Mouse (Mus musculus): ENCODE data around the gene Atn1. TPM values are rescaled to one million over a fixed set of nuclear protein-coding genes. Genes with fewer than 3 reads are reported as not detected.

Atn1 gene
- total and polyA plus RNA-seq, 3 experiments, result 1.6 to 43.2 TPM; not detected in 1

DNA sequence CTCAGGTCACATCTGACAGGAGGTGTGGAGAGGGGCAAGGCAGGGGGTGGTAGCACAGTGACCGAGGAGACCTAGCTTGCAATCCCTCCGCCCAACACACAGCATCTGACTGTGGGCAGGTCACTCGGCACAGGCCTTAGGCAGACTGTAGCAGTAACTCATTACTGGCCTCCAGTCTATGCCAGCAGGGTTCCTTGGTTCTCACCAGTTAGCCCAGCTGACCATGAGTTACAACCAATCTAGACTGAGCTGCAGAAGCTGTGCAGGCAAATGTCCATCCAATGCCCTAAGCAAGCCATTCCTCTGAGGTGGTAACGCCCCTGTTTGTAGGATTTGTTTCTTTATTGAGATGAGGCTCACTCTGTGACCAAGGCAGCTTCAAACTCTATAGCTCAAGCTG lies 57.0 kb downstream of the Atn1 start:
- Histone ChIP-seq H3K9ac (ENCODE audit: control insufficient read depth, low read depth, low read length, poor library complexity, severe bottlenecking) (no peak overlapping the region), H3K4me1 (ENCODE audit: control insufficient read depth in 1 of 2, insufficient read depth in 2 of 2, low read length in 2 of 2) (peaks cover 0 to 4% of the 10 kb centered on the region in 2 experiments; a peak in 2 of 4 replicates), H3K4me3 (ENCODE audit: control insufficient read depth in 1 of 2, insufficient read depth in 1 of 2, low read depth in 2 of 2, low read length in 2 of 2) (no peak overlapping the region), H3K36me3 (ENCODE audit: control insufficient read depth in 1 of 2, insufficient read depth in 2 of 2, low read length in 2 of 2) (peaks cover 8 to 14% of the 10 kb centered on the region in 2 experiments), H3K79me2 (ENCODE audit: control insufficient read depth, insufficient read depth, low read length, poor library complexity) (no peaks in the 10 kb centered on the region), H3K27ac (ENCODE audit: control insufficient read depth, low read depth, low read length) (no peak overlapping the region), H3K27me3 (ENCODE audit: control insufficient read depth in 1 of 2, insufficient read depth in 2 of 2, low read length in 2 of 2) (no peaks in the 10 kb centered on the region), H3K9me3 (replicated peaks; ENCODE audit: insufficient read depth, low read length) (no peaks in the 10 kb centered on the region)
- no peak for TF ChIP-seq HCFC1 (IDR thresholded peaks at IDR 0.05; ENCODE audit: low read depth, low read length)
- no peak for TF ChIP-seq USF2 (IDR thresholded peaks at IDR 0.05; ENCODE audit: borderline replicate concordance in 1 of 2, insufficient read depth in 1 of 2, low read depth in 1 of 2, low read length in 2 of 2)
- TF ChIP-seq MXI1 (IDR thresholded peaks at IDR 0.05; ENCODE audit: low read depth, low read length), result no peak
- no peak for TF ChIP-seq TAL1 (IDR thresholded peaks at IDR 0.05; ENCODE audit: low read length)
- TF ChIP-seq UBTF (IDR thresholded peaks at IDR 0.05; ENCODE audit: borderline replicate concordance, insufficient read depth, low read depth, low read length), result no peak
- no peak for TF ChIP-seq KAT2A (conservative IDR thresholded peaks at IDR 0.05; ENCODE audit: low read depth, low read length)
- no peak for TF ChIP-seq ETS1 (IDR thresholded peaks at IDR 0.05; ENCODE audit: low read depth, low read length)
- no peak for TF ChIP-seq JUND (IDR thresholded peaks at IDR 0.05; ENCODE audit: low read depth, low read length)
- TF ChIP-seq ZKSCAN1 (IDR thresholded peaks at IDR 0.05; ENCODE audit: low read depth, low read length), result no peak
- no peak for TF ChIP-seq RAD21 (IDR thresholded peaks at IDR 0.05; ENCODE audit: low read depth, low read length)
- no peak for TF ChIP-seq MEF2A (IDR thresholded peaks at IDR 0.05; ENCODE audit: extremely low read depth, insufficient replicate concordance, low read depth, low read length, poor library complexity, severe bottlenecking)
- no peak for TF ChIP-seq GABPA (IDR thresholded peaks at IDR 0.05; ENCODE audit: low read depth, low read length)
- no peak for TF ChIP-seq POLR2A (IDR thresholded peaks at IDR 0.05; ENCODE audit: control insufficient read depth in 1 of 2, insufficient read depth in 1 of 2, low read depth in 1 of 2, low read length in 2 of 2, poor library complexity in 1 of 2)
- TF ChIP-seq ELF1 (IDR thresholded peaks at IDR 0.05; ENCODE audit: low read depth, low read length), result no peak
- no peak for TF ChIP-seq EP300 (IDR thresholded peaks at IDR 0.05; ENCODE audit: low read depth in 1 of 2, low read length in 2 of 2)
- no peak for TF ChIP-seq GATA1 (IDR thresholded peaks at IDR 0.05; ENCODE audit: low read depth, low read length)
- TF ChIP-seq POLR2AphosphoS5 (IDR thresholded peaks at IDR 0.05; ENCODE audit: borderline replicate concordance, low read depth, low read length), result no peak
- no peak for TF ChIP-seq NELFE (IDR thresholded peaks at IDR 0.05; ENCODE audit: low read depth, low read length)
- TF ChIP-seq USF1 (IDR thresholded peaks at IDR 0.05; ENCODE audit: low read depth, low read length), result no peak
- no peak for TF ChIP-seq MYC (IDR thresholded peaks at IDR 0.05; ENCODE audit: low read depth, low read length)
- no peak for DNase-seq (ENCODE audit: low read depth, low spot score)

DNA sequence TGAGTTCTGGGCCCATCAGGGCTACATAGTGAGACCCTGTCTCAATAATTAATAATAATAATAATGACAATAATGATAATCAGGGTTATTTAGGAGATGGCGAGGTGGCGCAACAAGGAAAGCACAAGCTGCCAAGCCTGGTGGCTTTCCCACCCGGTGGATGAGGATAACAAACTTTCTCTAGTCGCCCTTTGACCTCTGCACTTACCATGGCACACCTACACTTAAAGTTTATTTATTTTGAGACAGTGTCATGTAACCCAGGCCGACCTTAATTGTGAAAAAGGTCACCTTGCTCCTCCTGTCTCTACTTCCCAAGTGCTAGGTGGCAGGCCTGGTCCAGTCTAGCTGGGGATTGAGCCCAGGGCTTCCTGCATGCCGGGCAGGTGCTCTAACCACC lies 57.6 kb downstream of the Atn1 start:
- Histone ChIP-seq H3K79me2 (ENCODE audit: control insufficient read depth, insufficient read depth, low read length, poor library complexity) (no peaks in the 10 kb centered on the region; the same call in 1 of the 2 replicates), H3K36me3 (ENCODE audit: control insufficient read depth in 1 of 2, insufficient read depth in 2 of 2, low read length in 2 of 2) (peaks cover 8% of the 10 kb centered on the region in 2 experiments), H3K9ac (ENCODE audit: control insufficient read depth, low read depth, low read length, poor library complexity, severe bottlenecking) (no peak overlapping the region), H3K27me3 (ENCODE audit: control insufficient read depth in 1 of 2, insufficient read depth in 2 of 2, low read length in 2 of 2) (no peaks in the 10 kb centered on the region), H3K27ac (ENCODE audit: control insufficient read depth, low read depth, low read length) (no peak overlapping the region), H3K4me3 (ENCODE audit: control insufficient read depth in 1 of 2, insufficient read depth in 1 of 2, low read depth in 2 of 2, low read length in 2 of 2) (no peak overlapping the region), H3K9me3 (replicated peaks; ENCODE audit: insufficient read depth, low read length) (no peaks in the 10 kb centered on the region), H3K4me1 (ENCODE audit: control insufficient read depth in 1 of 2, insufficient read depth in 2 of 2, low read length in 2 of 2) (no peaks in the 10 kb centered on the region; a peak in 1 of 4 replicates)
- TF ChIP-seq TCF12 (IDR thresholded peaks at IDR 0.05; ENCODE audit: low read depth, low read length) (no peak), USF2 (IDR thresholded peaks at IDR 0.05; ENCODE audit: borderline replicate concordance in 1 of 2, insufficient read depth in 1 of 2, low read depth in 1 of 2, low read length in 2 of 2) (no peak), CTCF (IDR thresholded peaks at IDR 0.05 in 2 of 3, conservative IDR thresholded peaks at IDR 0.05 in 1 of 3; ENCODE audit: control insufficient read depth in 1 of 3, insufficient read depth in 1 of 3, low read depth in 2 of 3, low read length in 3 of 3, poor library complexity in 1 of 3, severe bottlenecking in 1 of 3) (no peak), MAZ (IDR thresholded peaks at IDR 0.05; ENCODE audit: low read depth, low read length) (no peak), POLR2A (IDR thresholded peaks at IDR 0.05; ENCODE audit: control insufficient read depth in 1 of 2, insufficient read depth in 1 of 2, low read depth in 1 of 2, low read length in 2 of 2, poor library complexity in 1 of 2) (no peak)
- DNase-seq (ENCODE audit: low read depth, low spot score), result no peak
